Mouse (Mus musculus) adrenal gland, postnatal 36 days (tissue): ENCODE data around the gene Lca5. TPM values are rescaled to one million over a fixed set of nuclear protein-coding genes. Genes with fewer than 3 reads are reported as not detected.

ENCODE experiments used
- total RNA-seq, 2 experiments: library from RNA; stranded (reverse); gene quantifications; 2 replicates each; pipeline ENCODE4 v1.2.3; 2021

The Lca5 gene
- total RNA-seq, 2 experiments from 2014 or later: 5.1 to 6.9 TPM

Other genes starting within 250 kb of the Lca5 start
- 10 to 100 TPM; 19.0 to 23.5 TPM for gene Sh3bgrl2, start 107.2 kb upstream of the Lca5 start, total RNA-seq